Mouse (Mus musculus): ENCODE results near the gene Cnot3. TPM values are rescaled to one million over a fixed set of nuclear protein-coding genes. Genes with fewer than 3 reads are reported as not detected.
"Not testable (repeated sequence)": the region's sequence is repeated elsewhere in the genome, so short reads cannot be mapped to it uniquely, and the experiment has no call there.

Gene Cnot3
- polyA plus RNA-seq, 1 experiment from 2014 or later: 72.9 TPM

DNA sequence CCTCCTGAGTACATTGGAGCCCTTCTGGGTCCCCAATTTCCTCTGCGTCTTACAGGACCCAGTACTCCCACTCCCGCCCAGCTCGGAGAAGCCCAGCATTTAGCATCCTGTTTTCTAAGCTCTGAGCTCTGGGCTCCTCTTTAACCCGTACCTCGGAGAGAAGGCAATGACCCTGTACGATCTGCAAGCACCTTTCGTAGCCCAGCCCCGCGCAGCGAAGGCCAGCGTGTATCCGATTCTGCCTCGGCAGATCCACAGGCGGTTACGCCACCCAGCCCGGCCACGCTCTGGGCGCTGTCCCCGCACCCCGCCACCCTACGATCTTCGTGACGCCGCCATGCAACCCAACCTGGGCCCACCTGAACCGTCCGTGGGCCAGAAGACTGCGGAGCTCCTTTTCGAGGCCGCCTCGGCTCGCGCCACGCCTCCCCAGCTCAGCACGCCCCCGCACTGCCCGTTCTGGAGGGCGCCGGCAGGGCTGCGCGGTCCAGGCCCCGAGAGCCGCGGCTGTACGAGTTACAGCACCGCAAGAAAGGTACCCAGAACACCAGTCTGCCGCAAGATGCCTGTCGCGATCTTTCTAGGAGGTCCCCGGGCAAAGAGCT lies 47.4 kb downstream of the Cnot3 start, which contains the start of gene Tsen34:
TSS of gene Tsen34 (plus strand) at position 482 of the 605 bp plus-strand sequence.
- no peak for DNase-seq (ENCODE audit: extremely low spot score, low spot score)
- Histone ChIP-seq H3K9me3 (no peaks in the 10 kb centered on the region), H3K27me3 (ENCODE audit: poor library complexity, severe bottlenecking) (no peaks in the 10 kb centered on the region), H3K27ac (peak within 1 kb of the TSS; percentile 94), H3K4me3 (peak within 1 kb of the TSS; percentile 86), H3K4me1 (peaks cover 27% of the 10 kb centered on the region), H3K36me3 (replicated peaks) (peaks cover 37% of the 10 kb centered on the region)
- WGBS: under 1% methylated on average over 49 of the region's 49 CpGs

DNA sequence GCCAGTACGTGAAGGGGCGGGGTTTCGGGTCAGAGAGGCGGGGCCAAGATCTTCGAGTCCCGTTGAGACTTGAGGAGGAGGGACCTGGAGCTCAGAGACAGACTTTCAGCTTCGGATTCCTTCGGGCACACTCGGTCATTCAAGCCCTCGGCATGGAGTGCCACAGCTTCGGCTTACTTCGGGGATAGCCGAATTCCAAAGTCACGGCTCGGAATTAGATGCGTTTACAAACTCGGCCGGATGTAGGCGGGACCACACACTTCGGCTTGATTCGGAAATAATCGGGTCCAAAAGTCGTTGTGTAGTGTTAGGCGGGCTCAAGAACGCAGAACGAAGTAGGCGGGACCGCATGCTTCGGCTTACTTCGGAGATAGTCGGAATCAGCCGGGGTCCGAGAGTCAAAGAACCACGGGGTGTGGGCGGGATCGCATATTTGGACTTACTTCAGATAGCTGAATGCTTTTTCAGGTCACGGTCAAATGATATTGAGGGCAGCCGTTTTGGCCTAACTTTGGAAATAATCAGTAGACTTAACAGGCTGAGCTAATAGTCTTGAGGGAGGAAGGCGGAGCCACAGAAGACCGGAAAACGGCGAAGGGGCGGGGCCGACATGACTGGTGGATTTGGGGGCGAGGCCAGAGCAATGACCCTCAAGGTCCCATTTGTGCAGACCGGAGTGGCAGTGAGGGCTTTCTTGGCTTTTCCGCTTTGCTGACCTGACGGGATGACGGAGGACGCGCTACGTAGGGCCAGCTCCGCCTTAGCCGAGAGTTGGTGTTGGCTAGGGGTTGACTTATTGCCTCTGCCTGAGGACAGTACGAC lies 48.1 kb downstream of the Cnot3 start, which contains the start of gene Mboat7:
TSS of gene Mboat7 (minus strand) at position 537 of the 822 bp plus-strand sequence.
- H3K27ac ChIP-seq: peak within 1 kb of the TSS; percentile 94
- peaks cover 27% of the 10 kb centered on the region for H3K4me1 ChIP-seq
- H3K9me3 ChIP-seq: no peaks in the 10 kb centered on the region
- H3K36me3 ChIP-seq (replicated peaks): peaks cover 37% of the 10 kb centered on the region
- peak; percentile 96 for DNase-seq (ENCODE audit: extremely low spot score, low spot score)
- peak within 1 kb of the TSS; percentile 86 for H3K4me3 ChIP-seq
- no peaks in the 10 kb centered on the region for H3K27me3 ChIP-seq (ENCODE audit: poor library complexity, severe bottlenecking)
- WGBS: under 1% methylated on average over 55 of the region's 55 CpGs

DNA sequence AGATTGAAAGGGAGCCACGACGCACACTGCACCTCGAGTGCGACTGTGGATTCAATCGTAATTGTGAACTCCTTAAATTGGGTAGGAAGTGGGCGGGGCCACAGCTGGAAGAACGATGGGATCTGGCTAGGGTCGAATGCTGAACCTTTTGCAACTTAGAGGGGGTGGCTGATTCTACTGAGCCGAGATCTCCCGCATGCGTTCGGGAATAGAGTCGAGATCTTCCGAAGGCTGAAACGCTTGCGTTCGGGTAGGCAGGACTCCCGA lies 48.7 kb downstream of the Cnot3 start:
- Histone ChIP-seq H3K9me3 (no peaks in the 10 kb centered on the region), H3K4me1 (peaks cover 27% of the 10 kb centered on the region), H3K27ac (peak overlapping the region; percentile 94), H3K36me3 (replicated peaks) (peaks cover 38% of the 10 kb centered on the region), H3K4me3 (peak overlapping the region; percentile 86), H3K27me3 (ENCODE audit: poor library complexity, severe bottlenecking) (no peaks in the 10 kb centered on the region)
- 0% methylated on average over 18 of the region's 18 CpGs for WGBS
- no peak for DNase-seq (ENCODE audit: extremely low spot score, low spot score)

GRCm38 (mm10) chr7:3694076-3694948 lies 49.2 kb downstream of the Cnot3 start:
- Histone ChIP-seq H3K4me3 (peak overlapping the region; percentile 86), H3K36me3 (replicated peaks) (peaks cover 44% of the 10 kb centered on the region), H3K9me3 (no peaks in the 10 kb centered on the region), H3K4me1 (peaks cover 27% of the 10 kb centered on the region), H3K27ac (peak overlapping the region; percentile 94), H3K27me3 (ENCODE audit: poor library complexity, severe bottlenecking) (no peaks in the 10 kb centered on the region)
- under 1% methylated on average over 53 of the region's 55 CpGs for WGBS
- peak; percentile 77 for DNase-seq (ENCODE audit: extremely low spot score, low spot score)

DNA sequence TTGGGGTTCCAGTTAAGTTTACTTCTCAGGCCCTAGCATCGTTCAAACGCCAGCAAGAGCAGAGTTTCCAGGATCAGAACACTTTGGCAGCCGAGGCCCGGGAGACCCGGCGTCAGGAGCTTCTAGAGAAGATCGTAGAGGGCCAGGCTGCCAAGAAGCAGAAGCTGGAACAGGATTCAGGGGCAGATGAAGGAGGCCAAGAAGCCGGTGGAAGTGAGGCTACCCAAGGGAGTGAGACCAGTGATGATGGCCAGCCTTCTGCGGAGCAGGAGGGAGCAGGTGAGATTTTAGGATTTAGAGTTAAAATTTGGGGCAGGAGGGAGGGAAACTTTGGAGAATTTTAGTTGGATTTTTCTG lies 49.9 kb downstream of the Cnot3 start:
- peak overlapping the region; percentile 94 for H3K27ac ChIP-seq
- H3K9me3 ChIP-seq; DNase-seq (ENCODE audit: extremely low spot score, low spot score); H3K27me3 ChIP-seq (ENCODE audit: poor library complexity, severe bottlenecking): not testable (repeated sequence)
- H3K4me1 ChIP-seq: peaks cover 27% of the 10 kb centered on the region
- H3K4me3 ChIP-seq: peak overlapping the region; percentile 86
- H3K36me3 ChIP-seq (replicated peaks): peaks cover 50% of the 10 kb centered on the region
- WGBS: 9% methylated on average over 9 of the region's 9 CpGs

- H3K27me3 ChIP-seq (ENCODE audit: poor library complexity, severe bottlenecking): no peaks in the 10 kb centered on the region
- H3K27ac ChIP-seq: no peak overlapping the region
- peaks cover 66% of the 10 kb centered on the region for H3K36me3 ChIP-seq (replicated peaks)
- WGBS: 97% methylated on average over 6 of the region's 6 CpGs
- H3K9me3 ChIP-seq: no peaks in the 10 kb centered on the region
- no peak for DNase-seq (ENCODE audit: extremely low spot score, low spot score)
- peaks cover 20% of the 10 kb centered on the region for H3K4me1 ChIP-seq
- no peak overlapping the region for H3K4me3 ChIP-seq
Measured at GRCm38 (mm10) chr7:3698471-3698870, 53.4 kb downstream of the Cnot3 start.

- Histone ChIP-seq H3K27me3 (ENCODE audit: poor library complexity, severe bottlenecking) (no peaks in the 10 kb centered on the region), H3K9me3 (no peaks in the 10 kb centered on the region), H3K27ac (peak overlapping the region; percentile 96), H3K4me1 (peaks cover 26% of the 10 kb centered on the region), H3K4me3 (peak overlapping the region; percentile 85), H3K36me3 (replicated peaks) (peaks cover 77% of the 10 kb centered on the region)
- 21% methylated on average over 6 of the region's 6 CpGs for WGBS
- DNase-seq (ENCODE audit: extremely low spot score, low spot score): no peak
Measured at GRCm38 (mm10) chr7:3703148-3703878, 58.2 kb downstream of the Cnot3 start.

DNA sequence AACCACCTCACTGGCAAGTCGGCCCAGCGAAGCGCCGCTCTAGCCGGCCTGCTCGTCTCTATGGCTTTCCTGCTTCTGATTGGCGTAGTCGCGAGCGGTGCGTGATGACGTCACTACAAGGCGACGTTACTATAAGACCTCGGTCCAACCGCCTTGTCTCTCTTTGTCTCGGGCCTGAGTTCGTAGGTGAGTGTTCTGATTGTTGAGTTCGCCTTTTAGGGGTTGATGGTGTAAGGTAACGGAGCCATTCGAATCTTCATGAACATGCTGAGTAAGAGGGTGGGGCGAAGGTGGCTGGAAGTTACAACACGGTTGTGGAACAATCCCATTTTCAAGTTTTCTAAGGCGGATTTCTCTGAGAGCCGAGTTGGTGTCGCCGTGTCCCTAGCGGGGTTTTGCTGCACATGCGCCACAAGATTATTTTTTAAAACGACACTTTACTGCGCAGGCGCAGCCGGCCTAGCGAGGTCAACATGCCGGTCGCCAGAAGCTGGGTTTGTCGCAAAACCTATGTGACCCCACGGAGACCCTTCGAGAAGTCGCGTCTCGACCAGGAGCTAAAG lies 58.9 kb downstream of the Cnot3 start, which contains the start of gene Rps9:
TSS of gene Rps9 (plus strand) at position 115 of the 563 bp plus-strand sequence.
- Histone ChIP-seq H3K4me3 (peak within 1 kb of the TSS; percentile 85), H3K9me3 (no peaks in the 10 kb centered on the region), H3K36me3 (replicated peaks) (peaks cover 70% of the 10 kb centered on the region), H3K4me1 (peaks cover 26% of the 10 kb centered on the region), H3K27ac (peak within 1 kb of the TSS; percentile 96), H3K27me3 (ENCODE audit: poor library complexity, severe bottlenecking) (no peaks in the 10 kb centered on the region)
- 1% methylated on average over 42 of the region's 42 CpGs for WGBS
- DNase-seq (ENCODE audit: extremely low spot score, low spot score): peak; percentile 97

- H3K4me3 ChIP-seq: peak overlapping the region; percentile 85
- H3K4me1 ChIP-seq: peaks cover 26% of the 10 kb centered on the region
- WGBS: under 1% methylated on average over 20 of the region's 20 CpGs
- no peaks in the 10 kb centered on the region for H3K27me3 ChIP-seq (ENCODE audit: poor library complexity, severe bottlenecking)
- peak overlapping the region; percentile 96 for H3K27ac ChIP-seq
- no peaks in the 10 kb centered on the region for H3K9me3 ChIP-seq
- no peak for DNase-seq (ENCODE audit: extremely low spot score, low spot score)
- peaks cover 65% of the 10 kb centered on the region for H3K36me3 ChIP-seq (replicated peaks)
Measured at GRCm38 (mm10) chr7:3704475-3704874, 59.4 kb downstream of the Cnot3 start.

GRCm38 (mm10) chr7:3705461-3705860 lies 60.4 kb downstream of the Cnot3 start:
- DNase-seq (ENCODE audit: extremely low spot score, low spot score); H3K27me3 ChIP-seq (ENCODE audit: poor library complexity, severe bottlenecking); H3K9me3 ChIP-seq: not testable (repeated sequence)
- WGBS: 10% methylated on average over 7 of the region's 7 CpGs
- Histone ChIP-seq H3K36me3 (replicated peaks) (peaks cover 55% of the 10 kb centered on the region), H3K4me1 (peaks cover 26% of the 10 kb centered on the region), H3K4me3 (peak overlapping the region; percentile 85), H3K27ac (peak overlapping the region; percentile 96)

GRCm38 (mm10) chr7:3705911-3706310 lies 60.8 kb downstream of the Cnot3 start:
- DNase-seq (ENCODE audit: extremely low spot score, low spot score): no peak
- H3K27ac ChIP-seq: peak overlapping the region; percentile 96
- H3K27me3 ChIP-seq (ENCODE audit: poor library complexity, severe bottlenecking): no peaks in the 10 kb centered on the region
- H3K36me3 ChIP-seq (replicated peaks): peaks cover 51% of the 10 kb centered on the region
- no peaks in the 10 kb centered on the region for H3K9me3 ChIP-seq
- peak overlapping the region; percentile 85 for H3K4me3 ChIP-seq
- 46% methylated on average over 6 of the region's 6 CpGs for WGBS
- H3K4me1 ChIP-seq: peaks cover 26% of the 10 kb centered on the region
